Mouse (Mus musculus) heart, postnatal 0 days (tissue): ENCODE results near the gene Engase. TPM values are rescaled to one million over a fixed set of nuclear protein-coding genes. Genes with fewer than 3 reads are reported as not detected.

Experiments
- ATAC-seq: fragments of 200-750 bp; cut with Nextera tagmentation; 2 replicates; pipeline ENCODE4 v1.8.0; 2017; ENCODE audit warnings: low read depth, moderate number of reproducible peaks, moderate library complexity; ENCODE audit not compliant: insufficient read depth
- DNase-seq: peaks from one replicate; pipeline ENCODE4 v3.0.0-alpha.2; 2016; ENCODE audit warnings: low spot score
- H3K27ac ChIP-seq: fragments of 300-500 bp; sonication (generic); 2 replicates; pipeline ENCODE4 v1.5.1; 2014; ENCODE audit warnings: low read depth, mild to moderate bottlenecking
- H3K27me3 ChIP-seq: fragments of 300-500 bp; sonication (generic); 2 replicates; pipeline ENCODE4 v1.6.1; 2014; ENCODE audit warnings: low read length, mixed read lengths; ENCODE audit not compliant: control insufficient read depth, insufficient read depth
- H3K36me3 ChIP-seq: fragments of 300-500 bp; sonication (generic); replicated peaks from 2 replicates; pipeline ENCODE4 v1.6.1; 2014; ENCODE audit warnings: low read length, mixed read lengths; ENCODE audit not compliant: control insufficient read depth, insufficient read depth
- H3K4me1 ChIP-seq: fragments of 300-500 bp; sonication (generic); 2 replicates; pipeline ENCODE4 v1.6.1; 2014; ENCODE audit warnings: antibody characterized with exemption; ENCODE audit not compliant: control insufficient read depth, insufficient read depth
- H3K4me2 ChIP-seq: fragments of 300-500 bp; sonication (generic); 2 replicates; pipeline ENCODE4 v1.6.1; 2014; ENCODE audit warnings: low read depth, mild to moderate bottlenecking, low read length, moderate library complexity
- H3K4me3 ChIP-seq: fragments of 300-500 bp; sonication (generic); 2 replicates; pipeline ENCODE4 v1.5.1; 2014; ENCODE audit warnings: low read depth, low read length
- H3K9ac ChIP-seq: fragments of 300-500 bp; sonication (generic); replicated peaks from 2 replicates; pipeline ENCODE4 v1.6.1; 2014; ENCODE audit warnings: low read depth, low read length, mixed read lengths
- H3K9me3 ChIP-seq: fragments of 300-500 bp; sonication (generic); replicated peaks from 2 replicates; pipeline ENCODE4 v1.6.1; 2016; ENCODE audit warnings: low read length; ENCODE audit not compliant: control insufficient read depth
- CTCF ChIP-seq: IDR thresholded peaks from 2 replicates; pipeline ENCODE4 v1.5.1; 2016; ENCODE audit warnings: antibody characterized with exemption, control low read depth, low read depth
- EP300 ChIP-seq: IDR thresholded peaks from 2 replicates; pipeline ENCODE4 v1.6.1; 2016; ENCODE audit warnings: antibody characterized with exemption, low read depth
- WGBS: fragments of 180-500 bp; shearing (Covaris S2); extraction: QIAGEN DNeasy Blood & Tissue Kit; methylation state at CpG from one replicate; pipeline ENCODE4 v1.1.7; 2014; 5-methylcytosine and 5-hydroxymethylcytosine counted together
- polyA plus RNA-seq: library from polyadenylated mRNA; unstranded; fragments of >200 nt; fragmentation: Nextera tagmentation; extraction: Ambion mirVana; gene quantifications from 2 replicates; pipeline ENCODE4 v1.2.1, GENCODE M21; 2015
- total RNA-seq: library from RNA; depleted of rRNA; stranded (reverse); fragments of >200 nt; gene quantifications from 2 replicates; pipeline ENCODE4 v1.2.3, GENCODE M21; 2014; ENCODE audit warnings: low replicate concordance

Engase gene
- total and polyA plus RNA-seq, 2 experiments from 2014 or later = 3.0 to 12.0 TPM

DNA sequence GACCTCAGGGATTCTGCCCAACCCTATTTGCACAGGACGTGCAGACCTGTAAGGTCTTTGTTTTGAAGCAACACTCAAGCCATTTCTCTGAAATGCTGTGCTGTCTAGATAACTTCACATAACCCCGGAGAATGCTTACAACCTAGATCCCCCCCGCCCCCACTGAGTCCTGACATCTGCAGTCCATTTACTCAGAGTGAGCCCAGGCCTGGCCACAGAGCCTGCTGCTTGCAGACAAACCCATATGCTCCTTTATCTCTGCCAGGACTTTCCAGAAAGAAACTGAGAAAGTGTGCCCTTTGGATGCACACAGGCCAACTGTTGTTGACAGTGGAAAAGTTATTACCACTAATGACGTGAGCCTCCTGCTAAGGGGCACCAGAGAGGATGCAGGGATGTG lies 29.3 kb upstream of the Engase start:
- Histone ChIP-seq H3K27me3 (no peaks in the 10 kb centered on the region; the same call in 1 of the 2 replicates), H3K4me2 (no peak overlapping the region), H3K9ac (no peak overlapping the region), H3K9me3 (no peaks in the 10 kb centered on the region), H3K27ac (no peak overlapping the region), H3K4me3 (no peak overlapping the region), H3K4me1 (no peaks in the 10 kb centered on the region), H3K36me3 (0 out of 2 replicates have a peak, but pooled peaks cover 6% of the 10 kb centered on the region)
- ATAC-seq (no peak), DNase-seq (no peak)
- 57% methylated on average over 4 of the region's 4 CpGs for WGBS
- no peak for TF ChIP-seq EP300
- TF ChIP-seq CTCF = no peak

DNA sequence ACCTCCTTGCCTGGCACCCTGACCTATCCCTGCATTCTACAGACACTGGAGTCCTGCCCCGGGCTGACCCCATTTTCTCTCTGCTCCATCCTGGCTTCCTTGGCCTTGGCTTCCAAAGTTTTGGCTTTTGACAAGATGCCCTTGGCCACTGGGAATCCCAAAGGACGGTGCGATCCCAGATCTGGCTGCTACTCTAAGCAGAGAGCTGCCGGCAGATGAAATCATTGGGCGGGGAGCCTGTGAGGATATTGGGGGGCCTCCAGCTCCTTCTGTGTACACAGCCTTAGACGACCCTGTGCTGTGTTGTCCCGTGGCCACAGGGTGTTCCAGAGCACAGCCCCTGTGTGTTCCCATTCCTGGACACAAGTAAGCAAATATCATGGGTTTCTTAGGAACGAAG lies 28.2 kb upstream of the Engase start:
- no peak for TF ChIP-seq CTCF
- no peak for TF ChIP-seq EP300
- Histone ChIP-seq H3K27ac (no peak overlapping the region), H3K4me3 (no peak overlapping the region), H3K27me3 (no peaks in the 10 kb centered on the region; the same call in 1 of the 2 replicates), H3K36me3 (0 out of 2 replicates have a peak, but pooled peaks cover 6% of the 10 kb centered on the region), H3K9me3 (no peaks in the 10 kb centered on the region), H3K4me1 (no peaks in the 10 kb centered on the region), H3K9ac (no peak overlapping the region), H3K4me2 (no peak overlapping the region)
- WGBS = 79% methylated on average over 8 of the region's 8 CpGs
- DNase-seq (no peak), ATAC-seq (no peak)

DNA sequence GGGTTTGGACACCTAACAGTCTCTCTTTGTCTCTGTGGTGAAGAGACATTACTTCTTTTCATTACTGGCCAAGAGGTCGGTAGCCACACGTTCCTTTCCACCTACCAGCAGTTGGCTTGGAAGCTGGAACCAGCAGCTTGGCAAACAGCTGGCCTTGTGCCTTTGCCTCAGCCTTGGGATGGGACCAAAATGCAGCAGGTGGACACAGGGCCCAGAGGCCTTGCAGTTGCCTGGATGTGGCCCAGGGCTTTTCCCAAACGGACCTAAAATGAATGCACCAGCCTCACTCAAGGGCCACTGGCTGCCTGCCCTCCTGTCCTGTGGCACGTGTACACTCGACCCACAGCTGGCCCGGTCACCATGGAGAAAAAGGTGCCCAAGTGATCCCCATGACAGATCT lies 25.4 kb upstream of the Engase start:
- Histone ChIP-seq H3K27me3 (no peaks in the 10 kb centered on the region), H3K4me1 (no peaks in the 10 kb centered on the region), H3K4me3 (no peak overlapping the region), H3K36me3 (0 out of 2 replicates have a peak, but pooled peaks cover 6% of the 10 kb centered on the region), H3K9me3 (no peaks in the 10 kb centered on the region), H3K4me2 (no peak overlapping the region), H3K9ac (no peak overlapping the region), H3K27ac (no peak overlapping the region)
- DNase-seq = no peak
- TF ChIP-seq EP300 = no peak
- no peak for TF ChIP-seq CTCF
- no peak for ATAC-seq
- WGBS = 76% methylated on average over 6 of the region's 6 CpGs

DNA sequence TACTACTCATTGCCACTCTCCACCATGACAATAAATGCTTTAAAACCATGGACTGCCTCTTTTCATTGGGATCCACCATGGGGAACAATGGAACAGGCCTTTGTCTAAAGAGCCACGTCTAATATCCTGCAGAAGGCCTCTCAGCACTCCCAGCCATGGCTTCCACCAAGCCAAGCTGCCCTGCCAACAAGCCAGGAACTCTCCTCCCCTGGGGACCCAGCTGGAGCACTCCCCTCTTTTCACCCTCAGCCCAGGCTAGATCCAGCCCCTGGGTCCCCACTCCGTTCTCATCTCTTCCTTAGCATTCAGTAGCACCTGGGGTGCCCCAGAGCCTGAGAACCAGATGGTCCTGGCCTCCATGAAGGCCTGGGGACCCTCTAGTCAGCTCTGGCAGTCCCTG lies 23.7 kb upstream of the Engase start:
- no peak for DNase-seq
- no peak overlapping the region for H3K27ac ChIP-seq
- 0 out of 2 replicates have a peak, but pooled peaks cover 5% of the 10 kb centered on the region for H3K36me3 ChIP-seq
- TF ChIP-seq EP300 = no peak
- no peak for TF ChIP-seq CTCF
- H3K9me3 ChIP-seq = no peaks in the 10 kb centered on the region
- no peak overlapping the region for H3K9ac ChIP-seq
- 64% methylated on average over 2 of the region's 2 CpGs for WGBS
- H3K4me2 ChIP-seq = no peak overlapping the region
- no peaks in the 10 kb centered on the region for H3K27me3 ChIP-seq
- no peak for ATAC-seq
- no peak overlapping the region for H3K4me3 ChIP-seq
- H3K4me1 ChIP-seq = no peaks in the 10 kb centered on the region

DNA sequence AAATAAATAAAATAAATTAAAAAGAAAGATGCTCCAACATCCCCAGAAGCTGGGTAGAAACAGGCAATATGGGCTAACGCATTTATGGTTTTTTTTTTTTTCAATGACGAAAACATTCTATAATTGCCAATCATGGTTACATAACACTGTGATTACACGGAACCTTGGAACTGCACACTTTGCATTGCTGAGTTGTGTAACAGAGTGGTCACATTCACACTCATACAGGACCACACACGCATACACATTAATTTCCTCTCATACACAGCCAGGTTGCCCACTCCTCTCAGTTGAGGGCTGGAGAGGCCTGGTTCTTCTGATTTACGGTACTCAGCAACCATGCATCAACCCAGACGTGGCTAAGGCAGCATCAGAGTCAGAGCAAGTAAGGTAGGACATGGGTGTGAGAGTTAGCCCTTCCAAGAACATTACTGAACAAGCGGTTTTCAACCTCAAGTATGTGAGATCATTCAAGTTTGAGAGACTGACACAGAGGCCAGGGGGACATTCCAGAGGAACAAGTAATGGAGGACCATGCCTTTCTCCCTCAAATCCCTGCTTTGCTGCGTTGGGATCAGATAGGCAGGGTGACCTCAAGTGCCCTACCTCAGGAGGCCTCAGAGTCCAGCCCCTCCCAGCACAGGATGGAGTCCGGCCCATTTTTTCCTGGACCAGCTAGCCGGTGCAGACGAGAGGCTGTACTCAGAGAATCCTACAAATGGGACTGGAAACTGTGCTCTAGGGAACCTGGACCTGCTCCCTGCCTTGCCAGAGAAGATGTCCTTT lies 22.6 kb upstream of the Engase start:
- no peak overlapping the region for H3K27ac ChIP-seq
- ATAC-seq (no peak), DNase-seq (no peak)
- no peak overlapping the region for H3K4me2 ChIP-seq
- TF ChIP-seq EP300 = no peak
- TF ChIP-seq CTCF = no peak
- no peaks in the 10 kb centered on the region for H3K4me1 ChIP-seq
- H3K9me3 ChIP-seq = no peaks in the 10 kb centered on the region
- no peaks in the 10 kb centered on the region for H3K27me3 ChIP-seq
- no peaks in the 10 kb centered on the region for H3K36me3 ChIP-seq
- no peak overlapping the region for H3K9ac ChIP-seq
- 70% methylated on average over 11 of the region's 11 CpGs for WGBS
- H3K4me3 ChIP-seq = no peak overlapping the region

DNA sequence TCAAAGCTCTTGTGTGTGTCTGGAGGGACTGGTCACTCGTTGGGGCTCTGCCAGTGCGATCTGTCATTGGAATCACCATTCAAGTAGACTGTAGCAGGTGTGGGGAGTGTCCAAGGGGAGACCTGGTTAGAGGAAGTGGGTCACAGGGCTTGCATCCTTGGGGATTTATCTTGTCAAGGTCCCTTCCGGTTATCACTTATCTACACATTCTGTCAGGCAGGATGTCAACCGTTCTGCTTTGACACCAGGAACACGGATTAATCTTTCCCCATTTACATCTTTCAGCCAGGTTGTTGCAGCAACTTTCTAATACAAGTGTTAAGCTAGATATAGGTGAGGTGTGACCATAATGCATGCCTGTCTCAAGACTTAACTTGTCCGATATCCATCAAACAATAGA lies 20.8 kb upstream of the Engase start:
- WGBS = 56% methylated on average over 6 of the region's 6 CpGs
- Histone ChIP-seq H3K9me3 (0 out of 2 replicates have a peak, but pooled peaks cover 6% of the 10 kb centered on the region), H3K4me2 (no peak overlapping the region), H3K36me3 (no peaks in the 10 kb centered on the region), H3K27me3 (no peaks in the 10 kb centered on the region), H3K4me1 (no peaks in the 10 kb centered on the region), H3K9ac (no peak overlapping the region), H3K4me3 (no peak overlapping the region), H3K27ac (no peak overlapping the region)
- ATAC-seq (no peak), DNase-seq (no peak)
- TF ChIP-seq CTCF (no peak), EP300 (no peak)
